Mouse (Mus musculus): ENCODE measurements around the gene Zfp607a.
"Not testable (repeated sequence)": the region's sequence is repeated elsewhere in the genome, so short reads cannot be mapped to it uniquely, and the experiment has no call there.

Zfp607a gene

GRCm38 (mm10) chr7:27857227-27857626 lies at the start of gene Zfp607a:
Gene Zfp607a (plus strand): TSS chr7:27857527.
- no peak for DNase-seq (ENCODE audit: extremely low read depth, low read depth, low spot score)

GRCm38 (mm10) chr7:27818526-27819110 lies 38.7 kb upstream of the Zfp607a start:
- DNase-seq (ENCODE audit: extremely low read depth, low read depth, low spot score), result no peak

- no peak for DNase-seq (ENCODE audit: extremely low read depth, low read depth, low spot score)
Measured at GRCm38 (mm10) chr7:27822611-27823010, 34.7 kb upstream of the Zfp607a start.

- DNase-seq (ENCODE audit: extremely low read depth, low read depth, low spot score), result no peak
Measured at GRCm38 (mm10) chr7:27834131-27834530, 23.2 kb upstream of the Zfp607a start.

- DNase-seq (ENCODE audit: extremely low read depth, low read depth, low spot score), result no peak
Measured at GRCm38 (mm10) chr7:27837896-27838295, 19.4 kb upstream of the Zfp607a start.

- peak; percentile 18 for DNase-seq (ENCODE audit: extremely low read depth, low read depth, low spot score)
Measured at GRCm38 (mm10) chr7:27838323-27839249, 18.7 kb upstream of the Zfp607a start, which contains the start of gene Zfp59. Gene Zfp59 (plus strand): TSS chr7:27838607.

GRCm38 (mm10) chr7:27839596-27839995 lies 17.7 kb upstream of the Zfp607a start:
- no peak for DNase-seq (ENCODE audit: extremely low read depth, low read depth, low spot score)

DNA sequence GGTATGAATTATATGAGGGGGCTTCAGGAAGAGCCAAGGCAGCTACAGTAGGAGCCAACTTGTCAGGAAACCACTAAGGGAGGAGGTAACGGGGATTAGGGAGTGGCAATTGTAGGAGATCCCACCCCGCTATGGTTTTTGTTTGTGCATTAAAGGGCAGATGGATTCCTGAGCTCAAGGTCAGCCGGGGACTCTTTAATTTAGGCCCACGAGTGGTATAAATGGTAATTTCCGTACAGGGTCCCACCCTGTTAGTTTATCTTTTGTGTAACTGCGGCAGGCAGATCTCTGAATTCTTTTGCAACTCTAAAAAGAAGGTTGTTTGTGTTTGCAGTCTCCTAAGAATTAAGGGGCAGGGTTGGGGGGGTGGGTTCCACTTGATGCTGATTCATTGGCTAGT lies 17.2 kb upstream of the Zfp607a start:
- no peak for DNase-seq (ENCODE audit: extremely low read depth, low read depth, low spot score)

- no peak for DNase-seq (ENCODE audit: extremely low read depth, low read depth, low spot score)
Measured at GRCm38 (mm10) chr7:27859301-27860251, 2.2 kb downstream of the Zfp607a start.

- peak; percentile 63 for DNase-seq (ENCODE audit: extremely low read depth, low read depth, low spot score)
Measured at GRCm38 (mm10) chr7:27860396-27861235, 3.3 kb downstream of the Zfp607a start.

GRCm38 (mm10) chr7:27862578-27862977 lies 5.3 kb downstream of the Zfp607a start:
- not testable (repeated sequence) for DNase-seq (ENCODE audit: extremely low read depth, low read depth, low spot score)

GRCm38 (mm10) chr7:27881721-27882120 lies 24.4 kb downstream of the Zfp607a start:
- DNase-seq (ENCODE audit: extremely low read depth, low read depth, low spot score), result no peak

DNA sequence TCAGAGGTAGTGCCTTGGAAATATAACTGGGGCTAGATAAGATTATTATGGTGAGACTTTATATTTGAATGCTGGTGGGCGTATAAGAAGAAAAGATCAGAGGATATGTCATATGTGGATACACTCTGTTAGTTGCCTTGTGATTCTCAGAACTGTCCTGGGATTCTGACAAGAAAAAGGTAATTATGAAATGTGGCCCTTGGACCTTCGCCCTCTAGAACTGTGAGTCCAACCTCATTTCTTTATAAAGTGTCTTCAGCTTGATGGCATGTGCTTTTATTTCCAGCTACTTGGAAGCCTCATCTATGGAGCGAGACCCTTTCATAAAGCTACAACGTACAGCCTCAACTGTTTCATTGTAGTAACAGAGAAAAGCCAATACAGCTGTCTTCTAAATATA lies 43.3 kb downstream of the Zfp607a start:
- no peak for DNase-seq (ENCODE audit: extremely low read depth, low read depth, low spot score)

- DNase-seq (ENCODE audit: extremely low read depth, low read depth, low spot score), result no peak
Measured at GRCm38 (mm10) chr7:27905061-27905848, 47.9 kb downstream of the Zfp607a start.

DNA sequence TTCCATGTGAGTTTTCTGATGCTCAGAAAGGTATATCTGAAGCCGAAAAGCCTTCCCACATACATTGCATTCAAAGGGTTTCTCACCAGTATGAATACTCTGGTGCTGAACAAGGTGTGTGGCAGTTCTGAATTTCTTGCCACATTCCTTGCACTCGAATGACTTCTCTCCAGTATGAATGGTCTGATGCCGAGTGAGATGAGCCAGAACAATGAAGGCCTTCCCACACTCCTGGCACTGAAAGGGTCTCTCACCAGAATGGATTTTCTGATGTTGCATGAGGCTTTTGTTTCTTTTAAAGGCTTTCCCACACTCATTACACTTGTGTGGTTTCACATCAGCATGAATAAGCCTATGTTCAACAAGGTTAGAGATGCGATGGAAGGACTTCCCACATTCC lies 53.6 kb downstream of the Zfp607a start:
- not testable (repeated sequence) for DNase-seq (ENCODE audit: extremely low read depth, low read depth, low spot score)

GRCm38 (mm10) chr7:27927041-27927440 lies 69.7 kb downstream of the Zfp607a start:
- DNase-seq (ENCODE audit: extremely low read depth, low read depth, low spot score), result not testable (repeated sequence)

DNA sequence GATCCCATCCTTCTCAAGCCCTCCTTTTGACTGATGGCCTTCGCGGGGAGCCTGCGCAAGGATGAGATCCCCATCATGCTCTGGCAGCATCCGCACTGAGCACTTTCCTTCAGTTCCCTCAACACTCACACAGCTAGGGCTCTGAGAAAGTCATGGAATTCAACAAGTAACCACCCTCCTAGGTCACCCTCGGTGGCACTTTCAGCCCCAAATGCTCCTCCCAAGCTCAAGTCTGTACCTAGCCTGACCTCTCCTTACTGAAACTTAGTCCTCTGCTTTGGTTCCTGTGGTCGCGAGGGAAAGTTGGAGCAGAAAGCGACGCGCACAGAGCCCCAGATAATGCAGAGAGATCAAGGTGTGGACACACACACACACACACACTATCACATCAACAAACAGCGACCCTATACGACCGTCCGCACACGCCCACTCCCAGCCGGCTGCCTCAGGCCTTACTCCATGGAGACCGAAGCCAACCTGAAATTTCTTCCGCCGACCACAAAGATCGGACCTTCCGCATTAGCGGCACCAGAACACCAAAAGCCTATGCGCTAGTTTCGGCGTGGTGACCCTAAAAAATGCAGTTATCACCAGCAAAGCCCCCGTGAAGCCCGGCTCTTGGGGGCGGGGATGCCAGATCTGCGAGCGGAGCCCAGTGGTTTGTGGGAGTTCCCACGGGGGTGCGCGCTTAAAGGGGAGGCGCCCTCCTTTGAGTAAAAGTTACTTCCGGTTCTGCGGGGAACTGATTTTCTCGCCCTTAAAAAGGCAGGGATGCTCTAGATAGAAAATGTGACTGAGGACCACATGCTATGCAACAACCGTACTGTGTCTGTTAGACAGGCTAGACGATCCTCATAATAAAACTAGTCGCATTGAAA lies 71.7 kb downstream of the Zfp607a start, which contains the start of gene Zfp974:
Gene Zfp974, minus strand, starts transcription at position 643 of the 878 bp plus-strand sequence.
- DNase-seq (ENCODE audit: extremely low read depth, low read depth, low spot score), result no peak
